Mouse (Mus musculus) B cell, adult 62 days (primary cell): ENCODE results near the gene Olfr1475. TPM values are rescaled to one million over a fixed set of nuclear protein-coding genes. Genes with fewer than 3 reads are reported as not detected.

Experiments used
- total RNA-seq: library from RNA; stranded (reverse); gene quantifications from 4 replicates; pipeline ENCODE4 v1.2.4, GENCODE M21; 2023

Olfr1475 gene
- not detected in 4 replicates for total RNA-seq

GRCm38 (mm10) chr19:13480096-13480495, at the start of gene Olfr1475:
TSS of gene Olfr1475 (minus strand) at chr19:13480196.

GRCm38 (mm10) chr19:13527613-13528012, 47.6 kb upstream of the Olfr1475 start, which contains the start of gene Olfr1480:
TSS of gene Olfr1480 (plus strand) at chr19:13527913.

GRCm38 (mm10) chr19:13500246-13500645, 20.2 kb upstream of the Olfr1475 start, which contains the start of gene Olfr1477:
TSS of gene Olfr1477 (plus strand) at chr19:13500546.

GRCm38 (mm10) chr19:13469265-13469664, 10.7 kb downstream of the Olfr1475 start, which contains the start of gene Olfr1474:
TSS of gene Olfr1474 (plus strand) at chr19:13469565.

GRCm38 (mm10) chr19:13455986-13456385, 24.0 kb downstream of the Olfr1475 start, which contains the start of gene Olfr1472:
TSS of gene Olfr1472 (minus strand) at chr19:13456086.

GRCm38 (mm10) chr19:13443109-13443508, 36.9 kb downstream of the Olfr1475 start, which contains the start of gene Olfr1471:
TSS of gene Olfr1471 (plus strand) at chr19:13443409.

Other genes with a start within 250 kb of the Olfr1475 start
- gene Olfr1463, start 248.9 kb downstream of the Olfr1475 start, total RNA-seq = not detected in 4 replicates
- not detected in 4 replicates for gene Olfr1465, start 164.7 kb downstream of the Olfr1475 start, total RNA-seq
- gene Olfr1466, start 141.3 kb downstream of the Olfr1475 start, total RNA-seq = not detected in 4 replicates
- not detected in 4 replicates for gene Olfr1467, start 118.0 kb downstream of the Olfr1475 start, total RNA-seq
- not detected in 4 replicates for gene Olfr1469, start 72.3 kb downstream of the Olfr1475 start, total RNA-seq
- gene Olfr1471, start 36.8 kb downstream of the Olfr1475 start, total RNA-seq = not detected in 4 replicates
- not detected in 4 replicates for gene Olfr1472, start 24.1 kb downstream of the Olfr1475 start, total RNA-seq
- gene Olfr1474, start 10.6 kb downstream of the Olfr1475 start, total RNA-seq = not detected in 4 replicates
- gene Olfr1477, start 20.4 kb upstream of the Olfr1475 start, total RNA-seq = not detected in 4 replicates
- gene Olfr1480, start 47.7 kb upstream of the Olfr1475 start, total RNA-seq = not detected in 4 replicates
- gene Olfr1484, start 103.3 kb upstream of the Olfr1475 start, total RNA-seq = not detected in 4 replicates
- gene Olfr1487, start 137.2 kb upstream of the Olfr1475 start, total RNA-seq = not detected in 4 replicates
- not detected in 4 replicates for gene Olfr1489, start 151.4 kb upstream of the Olfr1475 start, total RNA-seq
- gene Olfr1490, start 170.9 kb upstream of the Olfr1475 start, total RNA-seq = not detected in 4 replicates
- gene Olfr1491, start 217.1 kb upstream of the Olfr1475 start, total RNA-seq = not detected in 4 replicates
- not detected in 4 replicates for gene Olfr1493-ps1, start 243.1 kb upstream of the Olfr1475 start, total RNA-seq